Mouse (Mus musculus): ENCODE measurements at regions not wholly inside any gene's neighbourhood (a gene's known extent, or its start where the extent isn't known, plus 50 kb on each side); places are given as distances from the start of the nearest gene placed in this dataset.

DNA sequence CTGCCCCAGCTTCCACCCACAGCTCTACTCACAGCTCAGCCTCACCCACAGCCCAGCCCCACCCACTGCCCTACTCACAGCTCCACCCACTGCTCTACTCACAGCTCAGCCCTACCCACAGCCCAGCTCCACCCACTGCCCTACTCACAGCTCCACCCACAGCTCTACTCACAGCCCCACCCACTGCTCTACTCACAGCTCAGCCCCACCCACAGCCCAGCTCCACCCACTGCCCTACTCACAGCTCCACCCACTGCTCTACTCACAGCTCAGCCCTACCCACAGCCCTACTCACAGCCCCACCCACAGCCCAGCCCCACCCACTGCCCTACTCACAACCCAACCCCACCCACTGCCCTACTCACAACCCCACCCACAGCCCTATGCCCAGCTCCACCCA lies 56.5 kb upstream of the Phox2b start:
- Histone ChIP-seq H3K9ac (no peak overlapping the region), H3K27ac (no peak overlapping the region), H3K36me3 (no peaks in the 10 kb centered on the region), H3K27me3 (no peaks in the 10 kb centered on the region), H3K4me1 (no peaks in the 10 kb centered on the region), H3K9me3 (no peaks in the 10 kb centered on the region), H3K4me3 (no peak overlapping the region), H3K4me2 (replicated peaks) (no peak overlapping the region)
- no peak for ATAC-seq (ENCODE audit: insufficient number of reproducible peaks, insufficient read depth, low FRiP score, low TSS enrichment)

DNA sequence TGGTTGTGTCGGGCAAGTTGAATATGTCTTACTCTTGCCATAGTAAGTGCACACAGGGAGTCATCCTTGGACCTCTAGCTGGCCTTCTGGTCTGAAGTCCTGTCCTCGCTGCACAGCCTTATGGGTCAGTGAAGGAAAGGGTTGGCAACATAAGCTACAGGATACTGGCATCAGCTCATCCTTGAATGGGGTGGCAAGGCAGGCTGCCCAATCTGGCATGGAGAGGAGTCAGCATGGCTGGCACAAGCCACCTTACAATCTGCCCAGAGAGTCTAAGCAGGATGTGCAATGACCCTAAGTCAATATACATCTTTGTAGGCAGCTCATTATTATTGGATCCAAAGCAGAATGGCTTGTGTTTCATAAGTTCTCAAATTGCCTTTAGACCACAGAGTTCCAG lies 57.8 kb upstream of the Phox2b start:
- Histone ChIP-seq H3K4me2 (replicated peaks) (no peak overlapping the region), H3K9ac (no peak overlapping the region), H3K9me3 (no peaks in the 10 kb centered on the region), H3K4me1 (no peaks in the 10 kb centered on the region), H3K4me3 (no peak overlapping the region), H3K27ac (no peak overlapping the region), H3K27me3 (no peaks in the 10 kb centered on the region), H3K36me3 (no peaks in the 10 kb centered on the region)
- WGBS, result 83% methylated on average over 2 of the region's 2 CpGs
- no peak for ATAC-seq (ENCODE audit: insufficient number of reproducible peaks, insufficient read depth, low FRiP score, low TSS enrichment)

GRCm38 (mm10) chr5:67176827-67177226 lies 77.7 kb upstream of the Phox2b start:
- no peak for ATAC-seq (ENCODE audit: insufficient number of reproducible peaks, insufficient read depth, low FRiP score, low TSS enrichment)

DNA sequence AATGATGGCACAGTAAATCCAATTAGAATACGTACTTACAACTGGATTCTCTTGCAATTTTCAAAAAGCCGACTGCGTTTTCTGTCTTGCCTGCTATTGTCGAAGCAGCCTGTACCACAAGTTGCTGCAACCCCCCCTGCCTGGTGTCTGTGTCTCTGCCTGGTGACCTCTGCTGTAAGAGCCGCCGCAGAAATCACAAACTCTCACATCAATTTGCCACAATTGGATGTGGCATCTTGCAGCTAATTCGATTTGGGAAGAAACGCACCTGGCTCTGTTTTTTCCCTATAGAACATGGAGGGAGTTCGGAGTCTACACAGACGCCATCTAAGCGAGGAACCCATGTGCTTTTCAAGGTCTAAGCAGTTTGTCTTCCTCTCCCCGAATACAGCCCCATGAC lies 80.1 kb upstream of the Phox2b start:
- ATAC-seq (ENCODE audit: insufficient number of reproducible peaks, insufficient read depth, low FRiP score, low TSS enrichment), result no peak
- Histone ChIP-seq H3K36me3 (no peaks in the 10 kb centered on the region), H3K27ac (no peak overlapping the region), H3K4me3 (no peak overlapping the region), H3K4me1 (no peaks in the 10 kb centered on the region), H3K9ac (no peak overlapping the region), H3K27me3 (no peaks in the 10 kb centered on the region), H3K9me3 (no peaks in the 10 kb centered on the region), H3K4me2 (replicated peaks) (no peak overlapping the region)
- 44% methylated on average over 12 of the region's 12 CpGs for WGBS

More at GRCm38 (mm10) chr5:67176827-67177226, 77.7 kb upstream of the Phox2b start:
- Histone ChIP-seq H3K27ac (no peak overlapping the region), H3K9me3 (no peaks in the 10 kb centered on the region), H3K4me1 (no peaks in the 10 kb centered on the region), H3K4me3 (no peak overlapping the region), H3K4me2 (replicated peaks) (no peak overlapping the region), H3K27me3 (no peaks in the 10 kb centered on the region), H3K9ac (no peak overlapping the region), H3K36me3 (no peaks in the 10 kb centered on the region)
- WGBS, result 49% methylated on average over 6 of the region's 6 CpGs

DNA sequence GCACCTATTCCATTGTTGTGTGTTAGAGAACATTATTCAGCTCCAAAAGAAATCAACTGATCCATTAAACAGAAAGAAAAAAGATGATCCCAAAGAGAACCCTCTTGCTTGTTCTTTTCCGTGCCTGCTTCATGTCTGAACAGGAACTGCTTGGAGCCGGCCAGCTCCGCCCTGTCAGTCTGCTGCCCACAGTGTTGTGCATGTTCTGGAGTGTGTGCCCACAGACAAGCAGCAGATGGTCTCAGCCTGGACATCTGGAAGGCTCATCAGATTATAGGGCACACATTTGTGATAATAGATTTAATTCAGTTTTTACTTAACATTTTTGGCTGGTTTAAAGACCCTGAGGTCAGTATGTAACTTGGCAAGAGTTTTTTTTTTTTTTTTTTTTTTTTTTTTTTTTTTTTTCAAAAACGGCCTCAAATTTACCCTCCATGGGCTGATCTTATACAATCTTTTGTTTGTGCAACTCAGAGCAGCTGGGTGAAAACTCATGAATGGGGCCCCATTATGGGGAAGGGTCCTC lies 70.9 kb upstream of the Tmem33 start:
- no peak for ATAC-seq (ENCODE audit: insufficient number of reproducible peaks, insufficient read depth, low FRiP score, low TSS enrichment)
- no peak overlapping the region for H3K27ac ChIP-seq
- WGBS, result 73% methylated on average over 4 of the region's 4 CpGs
- H3K9me3 ChIP-seq, result no peaks in the 10 kb centered on the region
- no peaks in the 10 kb centered on the region for H3K4me1 ChIP-seq
- no peaks in the 10 kb centered on the region for H3K36me3 ChIP-seq
- H3K4me3 ChIP-seq, result no peak overlapping the region
- peaks cover 5% of the 10 kb centered on the region; the same call in 1 of the 2 replicates for H3K27me3 ChIP-seq
- no peak overlapping the region for H3K9ac ChIP-seq
- H3K4me2 ChIP-seq (replicated peaks), result no peak overlapping the region

DNA sequence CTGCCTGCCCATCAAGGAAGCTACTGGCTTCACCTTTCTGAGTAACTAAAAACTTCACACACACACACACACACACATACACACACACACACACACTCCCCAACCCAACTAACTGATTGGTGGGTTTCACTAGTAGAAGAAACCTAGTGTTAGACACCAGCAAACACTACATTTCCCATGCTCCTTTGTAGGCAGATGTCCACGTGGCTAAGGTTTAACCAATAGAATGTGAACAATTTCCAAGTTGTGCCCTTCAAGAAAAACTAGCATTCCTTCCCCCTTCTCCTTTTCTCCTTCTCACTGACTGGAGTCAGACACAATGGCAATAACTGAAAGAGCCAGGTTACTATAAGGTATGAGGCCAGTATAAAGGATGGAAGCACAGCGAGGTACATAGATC lies 66.3 kb upstream of the Tmem33 start:
- H3K9ac ChIP-seq, result no peak overlapping the region
- no peaks in the 10 kb centered on the region for H3K27me3 ChIP-seq
- no peaks in the 10 kb centered on the region for H3K4me1 ChIP-seq
- no peaks in the 10 kb centered on the region for H3K9me3 ChIP-seq
- H3K27ac ChIP-seq, result no peak overlapping the region
- 65% methylated on average over 2 of the region's 2 CpGs for WGBS
- H3K4me2 ChIP-seq (replicated peaks), result no peak overlapping the region
- no peak for ATAC-seq (ENCODE audit: insufficient number of reproducible peaks, insufficient read depth, low FRiP score, low TSS enrichment)
- no peak overlapping the region for H3K4me3 ChIP-seq
- no peaks in the 10 kb centered on the region for H3K36me3 ChIP-seq

GRCm38 (mm10) chr5:67205083-67205738 lies 55.2 kb upstream of the Tmem33 start:
- H3K9ac ChIP-seq, result no peak overlapping the region
- no peak overlapping the region for H3K4me3 ChIP-seq
- no peaks in the 10 kb centered on the region for H3K9me3 ChIP-seq
- H3K4me2 ChIP-seq (replicated peaks), result peak overlapping the region; percentile 31
- no peak overlapping the region for H3K27ac ChIP-seq
- H3K27me3 ChIP-seq, result peaks cover 3% of the 10 kb centered on the region; the same call in 1 of the 2 replicates
- 27% methylated on average over 11 of the region's 11 CpGs for WGBS
- no peaks in the 10 kb centered on the region for H3K4me1 ChIP-seq
- H3K36me3 ChIP-seq, result no peaks in the 10 kb centered on the region
- ATAC-seq (ENCODE audit: insufficient number of reproducible peaks, insufficient read depth, low FRiP score, low TSS enrichment), result no peak
